Mouse (Mus musculus): Measurements from ENCODE around the gene Itgam.

- TF ChIP-seq CTCF (IDR thresholded peaks at IDR 0.05; ENCODE audit: low read depth, low read length) (no peak), POLR2AphosphoS5 (IDR thresholded peaks at IDR 0.05; ENCODE audit: insufficient replicate concordance, low read depth, low read length) (no peak), GATA1 (IDR thresholded peaks at IDR 0.05; ENCODE audit: borderline replicate concordance, low read length) (no peak), TAL1 (conservative IDR thresholded peaks at IDR 0.05; ENCODE audit: low read depth, low read length) (no peak), GATA2 (IDR thresholded peaks at IDR 0.05; ENCODE audit: borderline replicate concordance, low read depth, low read length) (no peak)
Measured at GRCm38 (mm10) chr7:128057860-128058259, 4.6 kb upstream of the Itgam start.

All from G1E (cell line).